Mouse (Mus musculus) splenic B cell, adult 2 months (primary cell): ENCODE results near the gene Vsir.

ENCODE experiments used
- DNase-seq: peaks from one replicate; pipeline ENCODE4 v3.0.0-alpha.2; 2011; ENCODE audit warnings: low read depth, low spot score
- H3K27me3 ChIP-seq: 2 replicates; pipeline ENCODE4 v1.6.1; 2012; ENCODE audit warnings: mild to moderate bottlenecking, low read length, moderate library complexity, mixed read lengths; ENCODE audit not compliant: control insufficient read depth, poor library complexity, insufficient read depth, severe bottlenecking
- H3K36me3 ChIP-seq: 2 replicates; pipeline ENCODE4 v1.6.1; 2012; ENCODE audit warnings: mild to moderate bottlenecking, low read length, moderate library complexity, mixed read lengths; ENCODE audit not compliant: control insufficient read depth, poor library complexity, insufficient read depth, severe bottlenecking

Gene Vsir

DNA sequence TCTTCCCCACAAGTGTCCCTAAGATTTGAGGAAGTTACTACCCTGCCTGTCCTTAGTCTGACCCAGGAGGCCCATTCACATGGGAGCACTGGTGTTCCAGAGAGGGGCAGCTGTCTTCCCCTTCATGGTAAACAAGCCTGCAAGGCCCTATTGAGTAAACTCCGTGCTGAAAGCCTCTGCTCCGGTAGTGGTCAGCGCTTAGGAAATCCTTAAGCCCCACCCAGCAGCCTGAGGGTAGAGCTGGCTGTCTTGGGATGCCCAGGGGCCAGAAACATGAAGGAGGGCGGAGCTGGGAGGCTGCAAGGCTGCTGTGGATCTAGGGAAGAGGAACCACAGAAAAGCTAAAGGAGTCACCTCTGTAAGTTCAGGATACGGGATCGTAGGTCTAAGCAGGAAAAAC lies 2.4 kb downstream of the Vsir start:
- DNase-seq, result no peak
- no peaks in the 10 kb centered on the region for H3K36me3 ChIP-seq

DNA sequence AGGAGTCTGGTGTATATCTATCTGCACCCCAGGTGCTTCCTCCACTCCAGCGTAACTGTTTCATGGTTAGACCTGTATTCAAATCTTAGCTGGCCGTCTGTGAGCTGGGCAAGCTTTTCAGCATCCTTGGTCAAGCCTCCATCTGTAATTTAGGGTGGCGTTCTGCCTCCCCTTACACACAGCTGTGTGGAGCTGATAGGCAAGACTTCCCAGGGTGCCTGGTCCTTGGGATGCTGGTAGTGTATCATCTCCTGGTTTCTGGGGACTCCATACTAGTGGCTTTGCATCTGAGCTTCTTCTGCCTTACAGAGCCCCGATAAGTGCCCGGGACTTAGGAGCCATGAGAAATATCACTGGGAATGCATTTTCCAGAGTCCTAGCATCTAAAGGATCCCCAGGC lies 3.0 kb downstream of the Vsir start:
- Histone ChIP-seq H3K27me3 (no peaks in the 10 kb centered on the region), H3K36me3 (no peaks in the 10 kb centered on the region)
- no peak for DNase-seq

More for the DNA sequence above, 2.4 kb downstream of the Vsir start:
- no peaks in the 10 kb centered on the region for H3K27me3 ChIP-seq

DNA sequence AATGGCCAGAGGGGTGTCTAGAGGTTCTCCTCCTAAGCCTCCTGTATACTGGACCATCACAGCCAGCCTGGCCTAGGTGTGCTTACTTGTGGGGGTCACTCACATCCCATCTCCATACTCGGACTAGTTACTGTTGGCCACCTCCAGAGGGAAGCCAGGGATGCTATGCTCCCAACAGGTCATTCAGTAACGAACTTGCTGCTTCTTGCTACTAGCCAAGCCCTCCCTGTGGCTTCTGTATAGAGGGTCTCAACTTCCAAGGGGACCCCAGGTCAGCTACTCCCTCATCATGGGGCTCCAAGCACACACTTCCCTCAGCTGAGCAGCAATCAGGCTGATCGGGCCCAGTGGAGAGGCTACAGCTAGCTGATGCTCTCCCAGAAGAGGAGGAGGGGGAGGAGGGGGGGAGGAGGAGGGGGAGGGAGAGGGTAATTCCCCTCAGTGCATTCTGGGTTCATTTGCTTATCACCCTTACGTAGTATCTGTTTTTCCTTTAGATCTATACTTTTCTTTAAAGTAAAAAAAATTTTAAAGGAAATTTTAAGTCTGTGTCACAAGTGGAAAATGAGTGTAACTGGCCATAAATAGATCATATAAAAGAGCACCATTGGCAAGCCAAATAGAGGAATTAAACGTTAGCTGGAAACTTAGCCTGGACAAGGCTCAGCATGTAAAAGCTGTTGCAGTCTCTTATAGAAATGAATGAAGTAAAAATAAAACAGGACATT lies 3.6 kb downstream of the Vsir start:
- DNase-seq, result peak; percentile 72
- Histone ChIP-seq H3K27me3 (no peaks in the 10 kb centered on the region), H3K36me3 (no peaks in the 10 kb centered on the region)

DNA sequence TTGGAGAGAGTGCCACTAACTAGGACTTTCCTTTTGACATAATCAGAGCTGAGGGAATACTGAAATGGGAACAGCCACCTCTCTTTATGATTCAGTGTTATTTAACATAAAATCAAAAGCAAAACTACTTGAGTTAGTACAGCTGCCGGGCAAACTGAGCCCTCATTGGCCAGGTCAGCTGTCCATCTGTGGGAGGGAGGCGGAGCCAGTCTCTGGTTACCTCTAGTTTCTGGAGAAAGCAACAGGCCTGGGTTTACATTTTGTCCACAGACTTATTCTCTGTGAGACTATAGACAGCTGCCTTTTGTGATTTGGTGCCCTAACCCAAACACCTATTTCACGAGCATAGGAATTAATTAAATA lies 4.1 kb downstream of the Vsir start:
- no peaks in the 10 kb centered on the region for H3K27me3 ChIP-seq
- DNase-seq, result peak; percentile 96
- H3K36me3 ChIP-seq, result no peaks in the 10 kb centered on the region

DNA sequence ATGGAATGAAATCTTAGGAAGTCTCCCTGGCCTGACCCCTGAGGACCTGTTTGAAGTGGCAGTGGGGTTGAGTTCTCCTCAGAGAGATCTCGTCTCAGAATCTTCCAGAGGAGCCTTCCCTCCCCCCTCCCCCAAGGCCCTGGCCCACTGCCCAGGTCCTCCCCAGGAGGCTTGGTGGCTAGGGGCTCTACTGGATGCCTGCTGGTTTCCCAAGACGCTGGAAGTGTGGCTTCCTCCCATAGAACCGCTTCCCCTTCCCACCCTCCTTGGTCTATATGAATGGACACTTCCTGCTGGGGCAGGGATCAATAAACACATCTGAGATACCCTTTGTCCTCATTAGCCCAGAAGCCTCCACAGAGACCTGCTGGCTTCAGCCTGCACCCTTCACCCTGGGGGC lies 4.6 kb downstream of the Vsir start:
- Histone ChIP-seq H3K36me3 (no peaks in the 10 kb centered on the region), H3K27me3 (no peaks in the 10 kb centered on the region)
- DNase-seq, result no peak

GRCm38 (mm10) chr10:60351761-60352455 lies 5.3 kb downstream of the Vsir start:
- no peaks in the 10 kb centered on the region for H3K27me3 ChIP-seq
- no peaks in the 10 kb centered on the region for H3K36me3 ChIP-seq
- peak; percentile 88 for DNase-seq

GRCm38 (mm10) chr10:60353241-60354002 lies 6.8 kb downstream of the Vsir start:
- no peak for DNase-seq
- no peaks in the 10 kb centered on the region for H3K36me3 ChIP-seq
- H3K27me3 ChIP-seq, result no peaks in the 10 kb centered on the region

DNA sequence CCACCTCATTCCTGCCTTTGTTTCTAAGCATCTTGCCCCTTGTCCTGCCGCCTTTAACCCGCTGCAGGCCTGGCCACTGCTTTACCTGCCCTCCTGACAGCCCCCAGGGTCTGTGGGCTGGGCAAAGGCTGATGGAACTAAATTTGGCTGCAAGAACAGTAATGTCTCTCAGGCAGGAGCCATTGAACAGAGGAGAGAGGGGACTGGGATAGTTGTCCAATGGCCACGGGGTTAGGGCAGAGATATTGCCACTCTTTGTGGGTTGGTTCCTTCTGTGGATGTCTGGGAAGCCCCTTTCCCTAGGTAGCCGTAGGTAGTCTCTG lies 7.3 kb downstream of the Vsir start:
- DNase-seq, result no peak
- Histone ChIP-seq H3K27me3 (no peaks in the 10 kb centered on the region), H3K36me3 (no peaks in the 10 kb centered on the region)

DNA sequence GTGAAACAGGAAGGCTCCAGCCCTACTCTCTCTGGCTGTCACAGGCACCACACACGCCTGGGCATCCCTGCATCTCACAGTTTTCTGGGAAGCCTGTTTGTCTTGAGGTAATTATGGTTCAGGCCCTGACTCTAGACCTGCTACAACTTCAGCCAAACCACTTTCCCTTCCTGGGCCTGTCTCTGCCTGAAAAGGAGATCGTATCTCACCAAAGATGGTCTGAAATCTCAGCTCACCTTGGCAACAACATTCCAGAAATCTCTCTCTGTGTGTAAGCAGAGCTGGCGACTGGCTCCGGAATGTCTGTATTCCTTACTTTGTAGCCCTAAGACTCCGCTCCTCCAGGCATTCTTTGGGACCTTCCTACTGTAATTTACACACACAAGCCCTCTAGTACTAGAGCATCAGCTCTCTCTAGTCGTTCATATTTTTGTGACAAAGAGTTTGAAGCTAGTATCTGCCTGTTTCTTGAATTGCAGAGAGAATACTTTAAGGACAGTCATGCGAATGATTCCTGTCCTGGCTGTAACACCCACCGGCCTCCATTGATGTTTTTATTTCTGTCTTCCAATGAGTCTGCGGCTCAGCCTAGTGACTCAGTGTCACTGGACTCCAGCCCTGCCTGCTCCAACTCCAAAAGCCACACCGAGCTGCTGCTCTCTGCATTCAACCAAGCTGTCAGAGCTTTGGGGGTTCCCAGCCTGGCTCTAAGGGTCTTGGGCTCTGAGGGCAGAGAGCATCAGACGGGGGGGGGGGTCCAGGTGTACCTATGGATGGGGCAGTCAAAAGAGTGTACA lies 8.4 kb downstream of the Vsir start:
- Histone ChIP-seq H3K36me3 (0 out of 2 replicates have a peak, but pooled peaks cover 2% of the 10 kb centered on the region), H3K27me3 (no peaks in the 10 kb centered on the region)
- DNase-seq, result no peak

GRCm38 (mm10) chr10:60357441-60357840 lies 10.8 kb downstream of the Vsir start:
- Histone ChIP-seq H3K36me3 (0 out of 2 replicates have a peak, but pooled peaks cover 2% of the 10 kb centered on the region), H3K27me3 (no peaks in the 10 kb centered on the region)
- no peak for DNase-seq

DNA sequence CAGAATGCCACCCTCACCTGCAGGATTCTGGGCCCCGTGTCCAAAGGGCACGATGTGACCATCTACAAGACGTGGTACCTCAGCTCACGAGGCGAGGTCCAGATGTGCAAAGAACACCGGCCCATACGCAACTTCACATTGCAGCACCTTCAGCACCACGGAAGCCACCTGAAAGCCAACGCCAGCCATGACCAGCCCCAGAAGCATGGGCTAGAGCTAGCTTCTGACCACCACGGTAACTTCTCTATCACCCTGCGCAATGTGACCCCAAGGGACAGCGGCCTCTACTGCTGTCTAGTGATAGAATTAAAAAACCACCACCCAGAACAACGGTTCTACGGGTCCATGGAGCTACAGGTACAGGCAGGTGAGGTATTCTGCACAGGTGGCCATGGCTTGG lies 11.2 kb downstream of the Vsir start:
- 0 out of 2 replicates have a peak, but pooled peaks cover 2% of the 10 kb centered on the region for H3K36me3 ChIP-seq
- H3K27me3 ChIP-seq, result no peaks in the 10 kb centered on the region
- no peak for DNase-seq

- Histone ChIP-seq H3K27me3 (no peaks in the 10 kb centered on the region), H3K36me3 (0 out of 2 replicates have a peak, but pooled peaks cover 2% of the 10 kb centered on the region)
- no peak for DNase-seq
Observed at GRCm38 (mm10) chr10:60358776-60359175, 12.1 kb downstream of the Vsir start.

DNA sequence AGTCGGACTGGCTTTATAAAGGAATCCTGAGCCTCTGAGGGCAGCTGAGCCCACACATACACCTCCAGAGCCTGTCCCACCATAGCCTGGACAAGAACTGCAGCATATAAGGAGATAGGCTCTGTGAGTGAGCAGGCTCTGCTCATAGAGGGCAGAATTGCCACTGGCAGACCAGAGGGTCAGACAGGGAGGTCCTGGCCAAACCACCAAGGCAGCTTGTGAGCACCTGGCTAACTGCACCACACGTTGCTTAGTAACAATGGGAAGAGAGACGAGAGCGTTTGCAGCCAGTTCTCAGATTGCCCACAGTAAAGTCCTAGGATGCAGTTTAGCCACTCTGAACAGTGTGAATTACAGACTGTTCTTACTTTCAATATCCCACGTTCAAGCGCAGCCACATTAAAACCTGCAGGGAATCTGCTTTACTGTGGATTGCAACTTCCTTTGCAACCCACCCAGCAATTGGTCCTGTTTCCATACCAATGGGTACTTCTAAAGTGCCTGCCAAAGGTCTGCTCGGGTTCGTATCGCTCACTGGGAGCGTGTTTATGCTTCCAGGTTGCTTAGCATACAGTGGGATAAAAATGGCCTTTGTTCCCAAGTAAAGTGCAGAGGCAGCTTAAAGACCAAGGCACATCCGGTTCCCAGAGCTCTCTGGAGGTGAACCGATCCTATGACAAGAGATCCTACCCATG lies 15.1 kb downstream of the Vsir start:
- H3K27me3 ChIP-seq, result no peaks in the 10 kb centered on the region
- no peak for DNase-seq
- H3K36me3 ChIP-seq, result 0 out of 2 replicates have a peak, but pooled peaks cover 2% of the 10 kb centered on the region

GRCm38 (mm10) chr10:60362310-60362628 lies 15.6 kb downstream of the Vsir start:
- no peaks in the 10 kb centered on the region for H3K27me3 ChIP-seq
- no peak for DNase-seq
- 0 out of 2 replicates have a peak, but pooled peaks cover 2% of the 10 kb centered on the region for H3K36me3 ChIP-seq
